Mouse (Mus musculus): ENCODE measurements at regions not wholly inside any gene's neighbourhood (a gene's known extent, or its start where the extent isn't known, plus 50 kb on each side); places are given as distances from the start of the nearest gene placed in this dataset.

- no peak for DNase-seq (ENCODE audit: low spot score in 2 of 2)
These were observed 289.9 kb downstream of the Nsun3 start for GRCm38 (mm10) chr16:62496697-62497096.

- DNase-seq (ENCODE audit: low spot score in 2 of 2), result no peak
These were observed 316.5 kb downstream of the Nsun3 start for GRCm38 (mm10) chr16:62470133-62470532.

GRCm38 (mm10) chr16:62469286-62469685 lies 317.3 kb downstream of the Nsun3 start:
- DNase-seq (ENCODE audit: low spot score in 2 of 2), result no peak

GRCm38 (mm10) chr16:62468846-62469245 lies 317.8 kb downstream of the Nsun3 start:
- no peak for DNase-seq (ENCODE audit: low spot score in 2 of 2)

- no peak for DNase-seq (ENCODE audit: low spot score in 2 of 2)
These were observed 326.6 kb downstream of the Nsun3 start for GRCm38 (mm10) chr16:62459949-62460551.

GRCm38 (mm10) chr16:62449735-62450134 lies 336.9 kb downstream of the Nsun3 start:
- no peak for DNase-seq (ENCODE audit: low spot score in 2 of 2)

- DNase-seq (ENCODE audit: low spot score in 2 of 2), result no peak
These were observed 339.2 kb downstream of the Nsun3 start for GRCm38 (mm10) chr16:62447380-62447779.

GRCm38 (mm10) chr16:62441197-62441596 lies 345.4 kb downstream of the Nsun3 start:
- DNase-seq (ENCODE audit: low spot score in 2 of 2), result no peak

- no peak for DNase-seq (ENCODE audit: low spot score in 2 of 2)
These were observed 353.5 kb downstream of the Nsun3 start for GRCm38 (mm10) chr16:62433125-62433524.

- DNase-seq (ENCODE audit: low spot score in 2 of 2), result no peak
These were observed 372.1 kb downstream of the Nsun3 start for GRCm38 (mm10) chr16:62414485-62414884.

- no peak for DNase-seq (ENCODE audit: low spot score in 2 of 2)
These were observed 379.0 kb downstream of the Nsun3 start for GRCm38 (mm10) chr16:62407526-62408165.

GRCm38 (mm10) chr16:62406458-62406857 lies 380.2 kb downstream of the Nsun3 start:
- DNase-seq (ENCODE audit: low spot score in 2 of 2), result no peak

- DNase-seq (ENCODE audit: low spot score in 2 of 2), result no peak
These were observed 429.3 kb downstream of the Nsun3 start for GRCm38 (mm10) chr16:62357279-62357678.

GRCm38 (mm10) chr16:62356349-62356748 lies 430.3 kb downstream of the Nsun3 start:
- DNase-seq (ENCODE audit: low spot score in 2 of 2), result no peak

- DNase-seq (ENCODE audit: low spot score in 2 of 2), result no peak
These were observed 430.8 kb downstream of the Nsun3 start for GRCm38 (mm10) chr16:62355830-62356270.

GRCm38 (mm10) chr16:62327378-62328036 lies 459.1 kb downstream of the Nsun3 start:
- DNase-seq (ENCODE audit: low spot score in 2 of 2), result no peak

- DNase-seq (ENCODE audit: low spot score in 2 of 2), result no peak
These were observed 460.9 kb downstream of the Nsun3 start for GRCm38 (mm10) chr16:62325534-62326244.

GRCm38 (mm10) chr16:62322809-62323208 lies 463.8 kb downstream of the Nsun3 start:
- no peak for DNase-seq (ENCODE audit: low spot score in 2 of 2)

GRCm38 (mm10) chr16:62288948-62289347 lies 497.7 kb downstream of the Nsun3 start:
- no peak for DNase-seq (ENCODE audit: low spot score in 2 of 2)

Data from heart, adult 9 months (tissue).